Mouse (Mus musculus) embryonic facial prominence, embryonic 11.5 days (tissue): ENCODE measurements at regions not wholly inside any gene's neighbourhood (a gene's known extent, or its start where the extent isn't known, plus 50 kb on each side); places are given as distances from the start of the nearest gene placed in this dataset.

ENCODE experiments used
- ATAC-seq: fragments of 200-750 bp; cut with Nextera tagmentation; replicated peaks from 2 replicates; pipeline ENCODE4 v1.8.0; 2017; ENCODE audit warnings: low read depth; ENCODE audit not compliant: insufficient number of reproducible peaks, low FRiP score, low TSS enrichment
- DNase-seq: peaks from one replicate; pipeline ENCODE4 v3.0.0-alpha.2; 2015; ENCODE audit warnings: low spot score
- H3K27ac ChIP-seq: fragments of 300-500 bp; sonication (generic); replicated peaks from 2 replicates; pipeline ENCODE4 v1.5.1; 2014; ENCODE audit warnings: mild to moderate bottlenecking, low read depth, low read length, control low read depth
- H3K27me3 ChIP-seq: fragments of 300-500 bp; sonication (generic); 2 replicates; pipeline ENCODE4 v1.6.1; 2014; ENCODE audit warnings: mild to moderate bottlenecking, low read length, moderate library complexity, mixed read lengths; ENCODE audit not compliant: control insufficient read depth, insufficient read depth
- H3K36me3 ChIP-seq: fragments of 300-500 bp; sonication (generic); replicated peaks from 2 replicates; pipeline ENCODE4 v1.6.1; 2014; ENCODE audit warnings: low read depth, mild to moderate bottlenecking, low read length, moderate library complexity, mixed read lengths; ENCODE audit not compliant: control insufficient read depth, insufficient read depth
- H3K4me1 ChIP-seq: fragments of 300-500 bp; sonication (generic); 2 replicates; pipeline ENCODE4 v1.6.1; 2014; ENCODE audit warnings: low read length, mixed read lengths; ENCODE audit not compliant: control insufficient read depth, insufficient read depth
- H3K4me2 ChIP-seq: fragments of 300-500 bp; sonication (generic); 2 replicates; pipeline ENCODE4 v1.6.1; 2014; ENCODE audit warnings: low read depth, mild to moderate bottlenecking, control low read depth, low read length, moderate library complexity
- H3K4me3 ChIP-seq: fragments of 300-500 bp; sonication (generic); 2 replicates; pipeline ENCODE4 v1.5.1; 2014; ENCODE audit warnings: low read depth, low read length, control low read depth
- H3K9ac ChIP-seq: fragments of 300-500 bp; sonication (generic); replicated peaks from 2 replicates; pipeline ENCODE4 v1.6.1; 2014; ENCODE audit warnings: mild to moderate bottlenecking, control low read depth, low read length
- H3K9me3 ChIP-seq: fragments of 300-500 bp; sonication (generic); replicated peaks from 2 replicates; pipeline ENCODE4 v1.6.1; 2016; ENCODE audit warnings: mild to moderate bottlenecking, low read length, inconsistent platforms, mixed read lengths; ENCODE audit not compliant: control insufficient read depth
- WGBS: fragments of 180-500 bp; shearing (Covaris S2); extraction: QIAGEN DNeasy Blood & Tissue Kit; methylation state at CpG from one replicate; pipeline ENCODE4 v1.1.7; 2014; 5-methylcytosine and 5-hydroxymethylcytosine counted together

DNA sequence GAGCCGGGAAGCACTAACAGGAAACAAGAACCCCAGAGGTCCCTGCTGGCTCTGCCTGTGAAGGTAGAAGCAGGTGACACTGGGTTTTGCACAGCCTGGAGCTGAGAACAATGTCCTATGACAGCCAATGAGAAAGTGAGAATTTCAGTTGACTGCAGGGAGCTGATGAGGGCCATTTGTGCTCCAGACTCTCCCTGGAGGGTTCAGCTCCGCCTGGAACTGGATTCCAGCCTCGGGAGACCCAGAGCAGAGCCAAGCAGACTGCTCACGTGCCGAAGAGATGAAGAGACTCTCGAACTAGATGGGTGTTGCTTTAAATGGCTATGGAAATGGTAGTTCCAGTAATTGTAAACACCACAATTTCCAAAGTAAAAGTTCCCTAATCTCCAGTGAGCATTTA lies 93.5 kb downstream of the Cand1 start:
- Histone ChIP-seq H3K36me3 (no peaks in the 10 kb centered on the region), H3K4me3 (no peak overlapping the region), H3K4me1 (no peaks in the 10 kb centered on the region), H3K4me2 (no peak overlapping the region), H3K27ac (no peak overlapping the region), H3K9ac (no peak overlapping the region), H3K9me3 (no peaks in the 10 kb centered on the region), H3K27me3 (no peaks in the 10 kb centered on the region)
- no peak for ATAC-seq
- WGBS = 73% methylated on average over 6 of the region's 6 CpGs
- DNase-seq = no peak

DNA sequence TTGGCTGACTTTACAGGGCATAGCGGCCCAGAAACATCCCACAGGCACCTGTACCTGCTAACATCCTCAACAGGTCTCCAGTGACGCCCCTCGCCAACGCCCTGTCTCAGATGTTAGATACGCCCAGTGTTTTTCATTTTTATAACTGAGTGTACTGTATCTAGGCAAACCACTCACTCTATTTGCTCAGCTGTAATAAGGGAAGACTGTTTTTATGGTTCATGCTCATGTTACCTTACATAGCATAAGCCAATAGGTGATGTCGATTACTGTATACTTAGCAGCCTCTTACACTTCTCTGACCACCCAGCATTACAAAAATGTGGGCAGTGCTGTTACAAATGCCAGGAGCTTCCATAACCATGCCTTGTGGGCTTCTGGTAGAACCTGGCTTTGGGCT lies 97.0 kb downstream of the Cand1 start:
- Histone ChIP-seq H3K4me1 (no peaks in the 10 kb centered on the region), H3K9me3 (no peaks in the 10 kb centered on the region), H3K4me2 (no peak overlapping the region), H3K4me3 (no peak overlapping the region), H3K9ac (no peak overlapping the region), H3K27ac (no peak overlapping the region), H3K36me3 (no peaks in the 10 kb centered on the region), H3K27me3 (no peaks in the 10 kb centered on the region)
- 90% methylated on average over 6 of the region's 6 CpGs for WGBS
- no peak for ATAC-seq
- no peak for DNase-seq

DNA sequence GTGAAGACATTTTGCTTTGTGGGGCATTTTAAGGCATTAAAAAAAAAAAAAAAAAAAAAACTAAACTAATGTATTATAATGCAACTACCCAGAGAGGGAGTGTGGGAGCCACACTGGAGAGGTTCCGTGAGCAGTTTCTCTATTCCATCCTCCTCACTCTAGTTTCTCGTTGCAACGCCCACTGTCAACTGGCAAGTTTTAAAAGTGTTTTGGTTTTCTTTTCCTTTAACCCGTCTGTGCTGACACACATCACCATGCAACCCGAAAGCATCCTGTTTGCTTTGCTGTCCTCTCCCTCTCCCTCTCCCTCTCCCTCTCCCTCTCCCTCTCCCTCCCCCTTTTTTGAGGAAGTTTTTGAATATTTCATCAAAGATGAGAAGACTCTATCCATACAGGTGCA lies 97.5 kb downstream of the Cand1 start:
- Histone ChIP-seq H3K4me2 (no peak overlapping the region), H3K36me3 (no peaks in the 10 kb centered on the region), H3K9ac (no peak overlapping the region), H3K4me3 (no peak overlapping the region), H3K9me3 (no peaks in the 10 kb centered on the region), H3K27ac (no peak overlapping the region), H3K4me1 (no peaks in the 10 kb centered on the region), H3K27me3 (no peaks in the 10 kb centered on the region)
- no peak for ATAC-seq
- no peak for DNase-seq
- 86% methylated on average over 5 of the region's 5 CpGs for WGBS

DNA sequence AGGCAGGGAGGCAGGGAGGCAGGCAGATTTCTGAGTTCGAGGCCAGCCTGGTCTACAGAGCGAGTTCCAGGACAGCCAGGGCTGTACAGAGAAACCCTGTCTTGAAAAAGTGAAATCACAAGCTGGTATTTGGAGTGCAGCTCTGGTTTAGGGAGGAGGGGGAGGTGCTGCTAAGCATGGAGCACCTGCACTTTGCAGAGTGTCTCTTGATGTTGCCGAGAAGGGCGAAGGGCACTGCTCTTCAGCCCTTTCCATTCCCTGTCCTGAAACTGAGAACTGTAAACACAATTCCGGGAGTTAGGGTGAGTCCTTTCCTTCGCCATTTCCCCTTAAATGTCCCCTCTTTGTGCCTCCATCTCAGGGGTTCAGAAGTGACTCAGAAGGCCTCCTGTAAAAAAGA lies 101.6 kb downstream of the Cand1 start:
- WGBS = 78% methylated on average over 6 of the region's 6 CpGs
- DNase-seq = no peak
- no peaks in the 10 kb centered on the region for H3K27me3 ChIP-seq
- no peaks in the 10 kb centered on the region for H3K4me1 ChIP-seq
- no peak overlapping the region for H3K9ac ChIP-seq
- no peak overlapping the region for H3K27ac ChIP-seq
- no peaks in the 10 kb centered on the region for H3K36me3 ChIP-seq
- ATAC-seq = no peak
- H3K9me3 ChIP-seq = no peaks in the 10 kb centered on the region
- no peak overlapping the region for H3K4me3 ChIP-seq
- no peak overlapping the region for H3K4me2 ChIP-seq

DNA sequence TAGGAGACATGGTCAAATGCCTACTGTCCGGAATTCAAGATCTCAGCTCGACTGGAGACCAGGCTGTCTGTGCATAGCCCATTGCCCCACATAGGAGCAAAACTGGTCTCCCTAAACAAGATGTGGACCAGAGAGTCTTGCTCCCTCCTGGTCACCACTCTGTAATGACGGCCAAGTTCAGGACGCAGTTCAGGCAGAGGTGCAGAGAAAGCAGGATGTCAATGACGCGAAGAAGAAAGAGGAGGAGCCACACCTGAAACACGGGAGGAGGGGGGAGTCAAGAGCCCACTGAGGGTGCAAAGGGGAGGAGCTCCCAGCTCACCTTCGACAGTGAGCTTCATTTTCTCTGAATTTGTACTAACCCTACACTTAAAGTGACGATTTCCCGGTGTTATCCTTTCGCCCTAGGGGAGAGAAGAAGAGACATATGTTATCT lies 104.3 kb downstream of the Cand1 start:
- H3K36me3 ChIP-seq = no peaks in the 10 kb centered on the region
- WGBS = 58% methylated on average over 11 of the region's 11 CpGs

DNA sequence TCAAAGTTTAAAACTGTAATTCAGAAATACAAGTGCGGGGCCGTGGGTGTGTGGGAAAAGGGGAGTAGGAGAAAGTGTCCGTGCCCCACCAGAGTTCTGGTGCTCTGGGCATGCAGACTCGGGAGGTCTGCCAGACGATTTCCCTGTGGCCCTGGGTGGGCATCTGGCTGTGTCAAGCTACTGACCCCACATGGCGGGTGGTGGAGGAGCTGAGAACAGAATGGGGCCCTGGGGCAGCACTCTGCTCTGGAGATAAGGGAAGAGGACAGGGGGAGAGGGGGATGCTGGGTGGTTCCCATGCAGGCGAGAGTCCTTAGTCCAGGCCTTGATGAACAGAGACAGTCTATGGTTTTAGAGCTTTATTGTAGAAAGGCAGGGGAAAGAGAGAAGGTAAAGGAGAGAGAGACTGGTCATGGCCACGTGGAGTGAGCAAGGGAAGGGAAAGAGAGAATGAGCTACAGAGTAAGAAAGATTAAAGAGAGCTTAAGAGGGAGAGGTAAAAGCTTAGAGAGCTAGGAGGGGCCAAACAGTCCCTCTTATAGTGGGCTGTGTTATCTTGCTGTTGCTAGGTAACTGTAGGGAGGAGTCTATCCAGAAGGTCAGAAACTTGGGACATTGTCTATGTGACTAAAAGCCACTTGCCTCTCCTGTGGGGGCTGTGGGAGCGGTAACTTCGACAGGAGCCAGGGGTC lies 104.9 kb downstream of the Cand1 start:
- no peak for ATAC-seq
- H3K9me3 ChIP-seq = no peaks in the 10 kb centered on the region
- no peaks in the 10 kb centered on the region for H3K27me3 ChIP-seq
- DNase-seq = no peak
- H3K27ac ChIP-seq = no peak overlapping the region
- H3K4me2 ChIP-seq = no peak overlapping the region
- H3K9ac ChIP-seq = no peak overlapping the region
- H3K4me1 ChIP-seq = no peaks in the 10 kb centered on the region
- WGBS = 60% methylated on average over 10 of the region's 10 CpGs
- no peaks in the 10 kb centered on the region for H3K36me3 ChIP-seq
- H3K4me3 ChIP-seq = no peak overlapping the region

More for the DNA sequence above, 104.3 kb downstream of the Cand1 start:
- Histone ChIP-seq H3K4me1 (no peaks in the 10 kb centered on the region), H3K9ac (no peak overlapping the region), H3K27me3 (no peaks in the 10 kb centered on the region), H3K27ac (no peak overlapping the region), H3K4me2 (no peak overlapping the region), H3K9me3 (no peaks in the 10 kb centered on the region), H3K4me3 (no peak overlapping the region)
- DNase-seq = no peak
- no peak for ATAC-seq

DNA sequence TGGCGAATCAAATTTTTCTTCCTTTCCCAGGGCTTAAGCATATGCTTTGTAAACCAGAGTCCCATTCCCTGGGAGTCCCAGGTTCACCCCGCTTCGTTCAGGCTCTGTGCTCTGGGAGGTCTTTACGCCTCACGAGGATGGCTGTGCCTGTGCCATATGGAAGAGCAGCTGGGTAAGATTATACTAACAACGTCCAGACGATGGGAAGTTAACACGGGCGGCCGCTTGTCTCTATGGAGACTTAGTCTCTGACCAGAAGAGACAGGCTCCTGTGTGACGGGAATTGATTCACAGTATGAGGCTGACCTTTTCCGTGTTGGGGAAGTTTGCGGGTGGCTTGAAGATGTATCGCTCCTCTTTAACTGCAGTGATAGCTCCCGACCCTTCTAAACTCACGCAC lies 107.9 kb downstream of the Cand1 start:
- 21% methylated on average over 16 of the region's 16 CpGs for WGBS
- H3K4me1 ChIP-seq = no peaks in the 10 kb centered on the region
- no peak overlapping the region for H3K9ac ChIP-seq
- no peaks in the 10 kb centered on the region for H3K9me3 ChIP-seq
- peak overlapping the region; percentile 32 for H3K4me2 ChIP-seq
- H3K27me3 ChIP-seq = no peaks in the 10 kb centered on the region
- ATAC-seq (peak; percentile 57), DNase-seq (peak; percentile 87)
- no peaks in the 10 kb centered on the region for H3K36me3 ChIP-seq
- H3K4me3 ChIP-seq = no peak overlapping the region
- H3K27ac ChIP-seq = no peak overlapping the region

DNA sequence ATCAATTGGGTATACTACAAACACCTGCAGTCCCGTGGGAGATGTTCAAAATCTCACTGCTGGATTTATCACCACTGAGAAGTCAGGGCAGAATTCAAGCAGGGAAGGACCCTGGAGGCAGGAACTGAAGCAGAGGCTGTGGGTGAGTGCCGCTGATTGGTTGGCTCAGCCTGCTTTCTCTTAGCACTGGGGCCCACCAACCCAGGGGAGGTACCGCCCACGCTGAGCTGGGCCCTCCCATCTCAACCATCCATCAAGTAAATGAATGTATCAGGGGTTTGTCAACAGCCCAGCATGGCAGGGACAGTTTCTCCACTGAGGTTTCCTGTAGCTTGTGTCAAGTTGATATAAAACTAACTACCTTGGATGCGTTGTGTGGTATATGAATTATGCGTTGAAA lies 109.2 kb downstream of the Cand1 start:
- WGBS = 78% methylated on average over 6 of the region's 6 CpGs
- DNase-seq = no peak

More for the DNA sequence above, 109.2 kb downstream of the Cand1 start:
- Histone ChIP-seq H3K9ac (no peak overlapping the region), H3K4me1 (no peaks in the 10 kb centered on the region), H3K4me3 (no peak overlapping the region), H3K27ac (no peak overlapping the region), H3K36me3 (no peaks in the 10 kb centered on the region), H3K27me3 (no peaks in the 10 kb centered on the region), H3K4me2 (no peak overlapping the region), H3K9me3 (no peaks in the 10 kb centered on the region)
- no peak for ATAC-seq
